Mouse (Mus musculus): Measurements from ENCODE around the gene P4htm.
A peak's percentile ranks its signal among the peaks of the same experiment; 100 is the strongest.
"Not testable (repeated sequence)": the region's sequence is repeated elsewhere in the genome, so short reads cannot be mapped to it uniquely, and the experiment has no call there.

Gene P4htm

GRCm38 (mm10) chr9:108596998-108597764 lies at the start of gene P4htm:
Gene P4htm (minus strand): TSS chr9:108597667.
- DNase-seq (ENCODE audit: low spot score in 2 of 2) = peak; percentile 75 to 84

- no peak for DNase-seq (ENCODE audit: low spot score in 2 of 2)
Observed at GRCm38 (mm10) chr9:108639825-108640224, 42.4 kb upstream of the P4htm start.

- DNase-seq (ENCODE audit: low spot score in 2 of 2) = no peak
Observed at GRCm38 (mm10) chr9:108635415-108635814, 37.9 kb upstream of the P4htm start.

- DNase-seq (ENCODE audit: low spot score in 2 of 2) = no peak
Observed at GRCm38 (mm10) chr9:108633846-108634245, 36.4 kb upstream of the P4htm start.

GRCm38 (mm10) chr9:108632375-108632774 lies 34.9 kb upstream of the P4htm start:
- DNase-seq (ENCODE audit: low spot score in 2 of 2) = no peak

GRCm38 (mm10) chr9:108631631-108632256 lies 34.3 kb upstream of the P4htm start:
- DNase-seq (ENCODE audit: low spot score in 2 of 2) = no peak

- DNase-seq (ENCODE audit: low spot score in 2 of 2) = no peak
Observed at GRCm38 (mm10) chr9:108630683-108631082, 33.2 kb upstream of the P4htm start.

- no peak for DNase-seq (ENCODE audit: low spot score in 2 of 2)
Observed at GRCm38 (mm10) chr9:108628141-108628540, 30.7 kb upstream of the P4htm start.

GRCm38 (mm10) chr9:108626498-108626897 lies 29.0 kb upstream of the P4htm start:
- no peak for DNase-seq (ENCODE audit: low spot score in 2 of 2)

GRCm38 (mm10) chr9:108617301-108617700 lies 19.8 kb upstream of the P4htm start:
- DNase-seq (ENCODE audit: low spot score in 2 of 2) = no peak

GRCm38 (mm10) chr9:108611488-108611887 lies 14.0 kb upstream of the P4htm start:
- DNase-seq (ENCODE audit: low spot score in 2 of 2) = peak; percentile 56 to 58

- DNase-seq (ENCODE audit: low spot score in 2 of 2) = no peak
Observed at GRCm38 (mm10) chr9:108608889-108609288, 11.4 kb upstream of the P4htm start.

GRCm38 (mm10) chr9:108607929-108608328 lies 10.5 kb upstream of the P4htm start:
- DNase-seq (ENCODE audit: low spot score in 2 of 2) = not testable (repeated sequence)

- no peak for DNase-seq (ENCODE audit: low spot score in 2 of 2)
Observed at GRCm38 (mm10) chr9:108601986-108602385, 4.5 kb upstream of the P4htm start.

GRCm38 (mm10) chr9:108600011-108600410 lies 2.5 kb upstream of the P4htm start:
- no peak for DNase-seq (ENCODE audit: low spot score in 2 of 2)

GRCm38 (mm10) chr9:108599021-108599566 lies 1.6 kb upstream of the P4htm start:
- no peak for DNase-seq (ENCODE audit: low spot score in 2 of 2)

- DNase-seq (ENCODE audit: low spot score in 2 of 2) = no peak
Observed at GRCm38 (mm10) chr9:108594354-108594753, 3.1 kb downstream of the P4htm start.

GRCm38 (mm10) chr9:108591462-108591861 lies 6.0 kb downstream of the P4htm start:
- DNase-seq (ENCODE audit: low spot score in 2 of 2) = no peak

- DNase-seq (ENCODE audit: low spot score in 2 of 2) = no peak
Observed at GRCm38 (mm10) chr9:108589229-108589628, 8.2 kb downstream of the P4htm start.

- DNase-seq (ENCODE audit: low spot score in 2 of 2) = peak; percentile 84 to 93
Observed at GRCm38 (mm10) chr9:108587571-108588180, 9.8 kb downstream of the P4htm start.

- no peak for DNase-seq (ENCODE audit: low spot score in 2 of 2)
Observed at GRCm38 (mm10) chr9:108579344-108579690, 18.1 kb downstream of the P4htm start.

- peak; percentile 82 to 89 for DNase-seq (ENCODE audit: low spot score in 2 of 2)
Observed at GRCm38 (mm10) chr9:108578545-108579343, 18.7 kb downstream of the P4htm start, which contains the start of gene Wdr6. Gene Wdr6 (minus strand): TSS chr9:108578739.
